Mouse (Mus musculus) CH12.LX (cell line): Measurements from ENCODE around the gene Mok. TPM values are rescaled to one million over a fixed set of nuclear protein-coding genes. Genes with fewer than 3 reads are reported as not detected.

Source experiments
- DNase-seq: peaks from one replicate; pipeline ENCODE4 v3.0.0-alpha.2; 2013; ENCODE audit errors: extremely low read depth
- H3K27ac ChIP-seq: 2 replicates; pipeline ENCODE4 v1.5.1; 2012; ENCODE audit warnings: low read depth, mild to moderate bottlenecking, control low read depth, moderate library complexity; ENCODE audit not compliant: insufficient read depth
- H3K27me3 ChIP-seq: replicated peaks from 2 replicates; pipeline ENCODE3; 2012; ENCODE audit warnings: inconsistent platforms
- H3K36me3 ChIP-seq, 2 experiments: replicated peaks in 1 of 2; 2 replicates each; pipeline versions ENCODE3 to v1.6.1; 2012; ENCODE audit warnings: inconsistent platforms in 1 of 2, low read length in 1 of 2, mild to moderate bottlenecking in 1 of 2, mixed read lengths in 1 of 2, moderate library complexity in 1 of 2; ENCODE audit not compliant: control insufficient read depth in 1 of 2, insufficient read depth in 1 of 2
- H3K4me1 ChIP-seq, 2 experiments: 2 replicates each; pipeline ENCODE4 v1.6.1; 2012; ENCODE audit warnings: inconsistent platforms in 1 of 2, moderate library complexity in 1 of 2; ENCODE audit not compliant: insufficient read depth in 2 of 2, control insufficient read depth in 1 of 2
- H3K4me2 ChIP-seq: 2 replicates; pipeline ENCODE4 v1.6.1; 2012; ENCODE audit warnings: low read depth, mild to moderate bottlenecking, control low read depth; ENCODE audit not compliant: poor library complexity, insufficient read depth, severe bottlenecking
- H3K4me3 ChIP-seq, 3 experiments: fragments of 150-350 bp in 1 of 3; sonication (generic) in 1 of 3; replicated peaks in 1 of 3; 2 replicates each; pipeline versions ENCODE3 to v1.5.1; 2011 to 2012; ENCODE audit warnings: low read depth in 2 of 3, low read length in 2 of 3, mild to moderate bottlenecking in 2 of 3, moderate library complexity in 2 of 3, control low read depth in 1 of 3, improper control_type of control experiment in 1 of 3, inconsistent platforms in 1 of 3, mixed read lengths in 1 of 3; ENCODE audit not compliant: poor library complexity in 1 of 3
- H3K79me2 ChIP-seq: replicated peaks from 2 replicates; pipeline ENCODE4 v1.6.1; 2012; ENCODE audit warnings: mild to moderate bottlenecking, moderate library complexity; ENCODE audit not compliant: control insufficient read depth, poor library complexity, insufficient read depth, severe bottlenecking; ENCODE audit errors: extremely low read depth
- H3K9ac ChIP-seq: 2 replicates; pipeline ENCODE4 v1.6.1; 2012; ENCODE audit warnings: low read depth, mild to moderate bottlenecking, control low read depth, moderate library complexity; ENCODE audit not compliant: insufficient read depth
- H3K9me3 ChIP-seq: replicated peaks from 2 replicates; pipeline ENCODE3; 2012; ENCODE audit warnings: low read length, inconsistent platforms, mixed read lengths
- CHD1 ChIP-seq: IDR thresholded peaks from 2 replicates; pipeline ENCODE4 v1.6.1; 2012; ENCODE audit warnings: low read depth, low read length, improper control_type of control experiment, inconsistent platforms
- ELF1 ChIP-seq: IDR thresholded peaks from 2 replicates; pipeline ENCODE4 v1.6.1; 2014; ENCODE audit warnings: low read depth, mild to moderate bottlenecking, inconsistent platforms, low read length, improper control_type of control experiment
- ETS1 ChIP-seq: conservative IDR thresholded peaks from 2 replicates; pipeline ENCODE4 v1.6.1; 2012; ENCODE audit warnings: low read depth, mild to moderate bottlenecking, inconsistent platforms, low read length, improper control_type of control experiment, moderate library complexity
- HCFC1 ChIP-seq: IDR thresholded peaks from 2 replicates; pipeline ENCODE4 v1.6.1; 2012; ENCODE audit warnings: low read depth, mild to moderate bottlenecking, inconsistent platforms, low read length, improper control_type of control experiment
- IRF4 ChIP-seq: IDR thresholded peaks from 2 replicates; pipeline ENCODE4 v1.6.1; 2014; ENCODE audit warnings: low read depth, mild to moderate bottlenecking, inconsistent platforms, low read length, improper control_type of control experiment
- JUND ChIP-seq: conservative IDR thresholded peaks from 2 replicates; pipeline ENCODE4 v1.6.1; 2011; ENCODE audit warnings: low read depth, low read length, improper control_type of control experiment
- KAT2A ChIP-seq: IDR thresholded peaks from 2 replicates; pipeline ENCODE4 v1.6.1; 2012; ENCODE audit warnings: low read length, improper control_type of control experiment, inconsistent platforms; ENCODE audit not compliant: insufficient replicate concordance
- MAFK ChIP-seq: IDR thresholded peaks from 2 replicates; pipeline ENCODE4 v1.6.1; 2011; ENCODE audit warnings: low read length, improper control_type of control experiment; ENCODE audit not compliant: insufficient replicate concordance
- MEF2A ChIP-seq: IDR thresholded peaks from 2 replicates; pipeline ENCODE4 v1.6.1; 2014; ENCODE audit warnings: low read depth, mild to moderate bottlenecking, inconsistent platforms, low read length, improper control_type of control experiment, borderline replicate concordance
- MXI1 ChIP-seq: IDR thresholded peaks from 2 replicates; pipeline ENCODE4 v1.6.1; 2011; ENCODE audit warnings: mild to moderate bottlenecking, low read depth, low read length, improper control_type of control experiment
- PAX5 ChIP-seq: IDR thresholded peaks from 2 replicates; pipeline ENCODE4 v1.6.1; 2012; ENCODE audit warnings: low read length, inconsistent platforms, mixed read lengths
- POLR2A ChIP-seq: IDR thresholded peaks from 2 replicates; pipeline ENCODE4 v1.6.1; 2011; ENCODE audit warnings: low read depth, mild to moderate bottlenecking, improper control_type of control experiment, low read length
- RCOR1 ChIP-seq: conservative IDR thresholded peaks from 2 replicates; pipeline ENCODE4 v1.6.1; 2012; ENCODE audit warnings: low read depth, mild to moderate bottlenecking, inconsistent platforms, low read length, improper control_type of control experiment
- SMC3 ChIP-seq: IDR thresholded peaks from 2 replicates; pipeline ENCODE4 v1.6.1; 2011; ENCODE audit warnings: low read depth, low read length, improper control_type of control experiment
- TBP ChIP-seq: conservative IDR thresholded peaks from 2 replicates; pipeline ENCODE4 v1.6.1; 2011; ENCODE audit warnings: low read depth, low read length, improper control_type of control experiment
- TCF12 ChIP-seq: IDR thresholded peaks from 2 replicates; pipeline ENCODE4 v1.6.1; 2014; ENCODE audit warnings: low read depth, mild to moderate bottlenecking, inconsistent platforms, low read length, improper control_type of control experiment
- USF1 ChIP-seq: IDR thresholded peaks from 2 replicates; pipeline ENCODE4 v1.6.1; 2014; ENCODE audit warnings: low read depth, mild to moderate bottlenecking, inconsistent platforms, low read length, improper control_type of control experiment
- ZC3H11A ChIP-seq: IDR thresholded peaks from 2 replicates; pipeline ENCODE4 v1.6.1; 2012; ENCODE audit warnings: low read depth, mild to moderate bottlenecking, inconsistent platforms, low read length, improper control_type of control experiment
- ZKSCAN1 ChIP-seq: IDR thresholded peaks from 2 replicates; pipeline ENCODE4 v1.6.1; 2012; ENCODE audit warnings: low read depth, inconsistent platforms, low read length, improper control_type of control experiment, borderline replicate concordance
- ZNF384 ChIP-seq: IDR thresholded peaks from 2 replicates; pipeline ENCODE4 v1.6.1; 2012; ENCODE audit warnings: low read depth, low read length, improper control_type of control experiment, inconsistent platforms
- dilution Hi-C: fragments of 300-500 bp; cut with MboI; formaldehyde crosslinking; loops from 2 replicates; pipeline ENCODE4 v1.14.3; 2020; ENCODE audit warnings: low sequenced_read_pairs; ENCODE audit not compliant: extremely low pct_unique_long_range_greater_than_20kb, extremely low pct_ligation_motif_present
- in situ Hi-C: fragments of 300-500 bp; cut with MboI; formaldehyde crosslinking; loops from 3 replicates; pipeline ENCODE4 v1.14.3; 2019; ENCODE audit warnings: low sequenced_read_pairs, low pct_ligation_motif_present, low pct_unique_long_range_greater_than_20kb, mixed read lengths
- polyA plus RNA-seq: library from polyadenylated mRNA; unstranded; fragments of >175 nt; gene quantifications from 2 replicates; pipeline ENCODE4 v1.2.1, GENCODE M21; 2012; ENCODE audit warnings: low read depth; ENCODE audit not compliant: insufficient read length
- total RNA-seq, 2 experiments: library from RNA; depleted of rRNA; stranded (reverse); fragments of 300-350 nt in 1 of 2; fragments of >200 nt in 1 of 2; gene quantifications; 2 replicates each; pipeline ENCODE4 v1.2.3; 2012 to 2014

Gene Mok
- total and polyA plus RNA-seq, 3 experiments: 7.1 to 11.0 (median 9.8) TPM

DNA sequence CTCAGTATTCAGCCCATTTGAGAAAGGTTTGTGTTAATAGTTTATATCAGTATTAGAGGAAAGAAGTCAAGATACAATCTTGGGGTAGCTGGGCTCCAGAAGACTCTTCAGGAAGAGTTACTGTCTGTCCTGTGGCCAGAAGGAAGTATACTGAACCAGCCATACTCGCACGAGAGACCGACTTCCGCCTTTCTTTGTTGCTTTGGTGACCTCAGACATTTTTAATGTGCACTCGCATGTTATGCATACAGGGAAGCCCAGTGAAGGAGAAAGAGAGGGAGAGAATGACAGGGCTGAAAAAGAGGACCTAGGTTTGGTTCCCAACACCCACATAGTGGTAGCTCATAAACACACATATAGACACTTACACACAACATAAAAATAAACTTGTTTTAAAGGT lies 76.2 kb downstream of the Mok start:
- Histone ChIP-seq H3K27ac (no peak overlapping the region), H3K79me2 (no peaks in the 10 kb centered on the region; the same call in 1 of the 2 replicates), H3K27me3 (no peaks in the 10 kb centered on the region), H3K9ac (no peak overlapping the region), H3K4me2 (no peak overlapping the region), H3K4me3 (no peak overlapping the region), H3K9me3 (no peaks in the 10 kb centered on the region), H3K4me1 (peaks cover 8 to 52% of the 10 kb centered on the region in 2 experiments), H3K36me3 (peaks cover 0 to 42% of the 10 kb centered on the region in 2 experiments)
- dilution Hi-C loops: no loop called here
- in situ Hi-C loops: no loop called here
- no peak for TF ChIP-seq MEF2A
- no peak for TF ChIP-seq JUND
- TF ChIP-seq TCF12: no peak
- no peak for TF ChIP-seq ETS1
- TF ChIP-seq KAT2A: no peak
- no peak for TF ChIP-seq PAX5
- no peak for TF ChIP-seq HCFC1
- TF ChIP-seq USF1: no peak
- no peak for TF ChIP-seq TBP
- TF ChIP-seq ELF1: no peak
- DNase-seq: no peak

DNA sequence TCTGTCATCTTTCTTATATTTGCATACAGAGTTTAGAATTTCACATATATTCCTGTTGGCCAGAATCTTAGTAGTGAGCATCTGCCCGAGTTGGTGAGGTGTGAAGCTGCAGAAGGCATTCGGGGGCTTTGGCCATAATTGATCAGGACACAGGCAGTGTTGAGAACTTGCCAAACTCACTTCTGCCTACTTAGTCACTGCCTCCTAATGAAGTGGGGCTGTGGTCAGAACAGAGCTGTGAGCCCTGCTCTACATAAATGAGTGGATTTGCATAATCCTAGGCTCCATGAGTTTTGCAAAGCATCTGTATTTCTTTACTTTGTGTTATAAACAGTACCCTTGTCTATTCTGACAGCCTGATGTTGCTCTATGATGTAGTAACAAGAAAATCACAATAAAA lies 78.4 kb downstream of the Mok start:
- no peak overlapping the region for H3K4me3 ChIP-seq
- H3K79me2 ChIP-seq: no peaks in the 10 kb centered on the region; the same call in none of the 2 replicates
- dilution Hi-C loops: no loop called here
- H3K4me1 ChIP-seq: peaks cover 9 to 48% of the 10 kb centered on the region in 2 experiments
- no peak for DNase-seq
- in situ Hi-C loops: no loop called here
- H3K4me2 ChIP-seq: no peak overlapping the region
- no peak overlapping the region for H3K27ac ChIP-seq
- TF ChIP-seq RCOR1: no peak
- TF ChIP-seq MAFK: no peak
- no peak for TF ChIP-seq ZC3H11A
- TF ChIP-seq ZKSCAN1: no peak
- no peak for TF ChIP-seq CHD1
- TF ChIP-seq MXI1: no peak
- no peak for TF ChIP-seq IRF4
- no peak for TF ChIP-seq POLR2A
- no peak for TF ChIP-seq SMC3
- TF ChIP-seq MEF2A: no peak
- TF ChIP-seq ZNF384: no peak
- TF ChIP-seq JUND: no peak
- no peak for TF ChIP-seq PAX5
- peaks cover 0 to 37% of the 10 kb centered on the region in 2 experiments for H3K36me3 ChIP-seq
- H3K9ac ChIP-seq: no peak overlapping the region
- H3K27me3 ChIP-seq: no peaks in the 10 kb centered on the region
- H3K9me3 ChIP-seq: no peaks in the 10 kb centered on the region
